Mouse (Mus musculus) olfactory bulb, adult 2 months (tissue): ENCODE measurements around the gene Gm281. TPM values are rescaled to one million over a fixed set of nuclear protein-coding genes. Genes with fewer than 3 reads are reported as not detected.
"Not testable (repeated sequence)": the region's sequence is repeated elsewhere in the genome, so short reads cannot be mapped to it uniquely, and the experiment has no call there.

Experiments used
- H3K27ac ChIP-seq: fragments of 200-500 bp; 2 replicates; pipeline ENCODE4 v1.5.1; 2012; ENCODE audit warnings: low read depth, low read length; ENCODE audit not compliant: insufficient read depth
- H3K4me1 ChIP-seq: fragments of 200-500 bp; 2 replicates; pipeline ENCODE4 v1.6.1; 2012; ENCODE audit warnings: low read length; ENCODE audit not compliant: control insufficient read depth, insufficient read depth
- H3K4me3 ChIP-seq: fragments of 200-500 bp; 2 replicates; pipeline ENCODE4 v1.5.1; 2012; ENCODE audit warnings: mild to moderate bottlenecking, low read depth, low read length, moderate library complexity; ENCODE audit not compliant: insufficient read depth
- CTCF ChIP-seq: fragments of 200-500 bp; IDR thresholded peaks from 2 replicates; pipeline ENCODE4 v1.5.1; 2012; ENCODE audit warnings: low read depth, mild to moderate bottlenecking, low read length, moderate library complexity; ENCODE audit not compliant: insufficient read depth
- POLR2A ChIP-seq: fragments of 200-500 bp; IDR thresholded peaks from 2 replicates; pipeline ENCODE4 v1.6.1; 2012; ENCODE audit warnings: mild to moderate bottlenecking, low read depth, low read length, moderate library complexity; ENCODE audit not compliant: insufficient read depth
- WGBS: fragments of 180-500 bp; shearing (Covaris S2); methylation state at CpG from one replicate; pipeline ENCODE4 v1.1.7; 2018; 5-methylcytosine and 5-hydroxymethylcytosine counted together
- polyA plus RNA-seq: library from polyadenylated mRNA; stranded (reverse); fragments of >200 nt; gene quantifications from 2 replicates; pipeline ENCODE4 v1.2.4, GENCODE M21; 2012; ENCODE audit warnings: low replicate concordance; ENCODE audit not compliant: missing spikeins, insufficient read depth, insufficient read length

Gene Gm281
- polyA plus RNA-seq: not detected in 2 replicates

DNA sequence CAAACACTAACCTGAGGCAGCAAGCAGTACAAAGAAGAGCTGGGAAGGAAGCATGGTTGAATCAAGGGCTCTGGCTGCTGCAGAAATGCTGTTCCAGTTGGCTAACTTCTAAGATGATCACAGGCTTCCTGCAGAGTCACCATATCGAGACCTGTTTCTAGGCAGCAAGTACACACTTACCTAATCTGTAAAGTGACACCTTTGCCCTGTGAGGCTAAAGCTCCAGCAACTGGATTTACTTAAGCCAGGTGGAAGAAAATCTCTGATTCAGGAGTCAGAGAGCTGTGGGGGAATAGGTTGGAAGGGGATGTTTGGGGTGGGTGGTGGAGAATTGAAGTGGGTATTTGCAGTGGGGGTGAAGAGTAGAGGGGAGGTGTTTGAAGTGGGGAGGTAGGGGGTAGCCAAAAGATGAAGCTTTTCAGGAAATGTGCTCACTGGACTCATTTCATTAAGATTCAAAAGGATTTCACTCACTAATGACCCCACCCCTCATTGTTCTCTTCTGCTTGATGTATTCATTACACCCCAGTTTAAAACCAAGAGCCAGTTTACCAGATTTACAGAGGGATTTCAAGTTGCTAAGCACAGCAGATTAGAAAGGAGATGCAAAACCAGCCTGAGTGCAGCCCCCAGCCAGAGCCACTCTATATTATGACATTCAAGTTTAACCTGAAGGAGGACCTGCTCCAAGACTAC lies at the start of gene Gm281:
Gm281 (minus strand) TSS at position 92 of the 696 bp plus-strand sequence.
- TF ChIP-seq CTCF (no peak), POLR2A (no peak)
- H3K27ac ChIP-seq: no peak within 1 kb of the TSS
- no peak within 1 kb of the TSS for H3K4me3 ChIP-seq
- no peaks in the 10 kb centered on the region for H3K4me1 ChIP-seq
- WGBS: 64% methylated on average over 1 of the region's 1 CpGs

DNA sequence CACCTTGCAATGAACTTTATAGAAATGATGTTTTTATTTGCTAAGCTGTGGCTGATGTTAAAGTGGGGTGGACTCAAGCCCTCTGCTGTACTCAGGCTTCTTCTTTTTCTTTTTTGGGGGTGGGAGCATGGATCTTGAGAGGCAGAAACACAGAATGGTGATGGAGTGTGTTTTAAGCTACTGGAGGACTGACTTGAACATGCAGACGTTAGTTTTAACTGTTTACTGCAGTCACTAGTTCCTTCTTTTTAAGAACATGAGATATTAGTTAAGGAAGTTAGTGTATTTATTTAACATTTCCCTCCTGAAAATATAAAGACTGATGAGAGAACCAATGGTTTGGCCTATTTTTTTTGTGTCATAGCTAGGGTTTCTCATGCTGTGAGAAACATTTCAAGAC lies 49.2 kb upstream of the Gm281 start:
- Histone ChIP-seq H3K4me1 (peaks cover 7% of the 10 kb centered on the region; the same call in 1 of the 2 replicates), H3K27ac (no peak overlapping the region), H3K4me3 (no peak overlapping the region)
- 76% methylated on average over 1 of the region's 1 CpGs for WGBS
- TF ChIP-seq CTCF (no peak), POLR2A (no peak)

DNA sequence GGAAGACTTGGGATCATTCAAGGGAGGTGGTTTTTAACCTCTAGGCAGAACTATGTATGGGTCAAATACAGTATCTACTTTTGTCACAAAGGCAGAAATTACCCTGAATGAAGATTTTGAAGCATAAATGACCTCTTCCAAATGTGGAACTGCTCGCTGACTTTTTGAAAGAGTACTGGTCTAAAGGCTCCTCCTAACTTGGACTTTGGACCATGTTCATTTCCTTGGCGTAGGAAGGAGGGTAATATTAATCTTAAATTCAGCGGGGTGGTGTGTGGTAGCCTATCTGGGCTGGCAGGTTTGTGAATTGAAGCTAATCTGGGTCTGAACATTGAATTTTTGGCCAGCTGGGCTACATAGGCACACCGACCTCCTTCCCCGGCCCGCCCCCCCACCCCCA lies 48.2 kb upstream of the Gm281 start:
- no peak overlapping the region for H3K27ac ChIP-seq
- 83% methylated on average over 6 of the region's 6 CpGs for WGBS
- peaks cover 7% of the 10 kb centered on the region; the same call in 1 of the 2 replicates for H3K4me1 ChIP-seq
- TF ChIP-seq CTCF (no peak), POLR2A (no peak)
- no peak overlapping the region for H3K4me3 ChIP-seq

DNA sequence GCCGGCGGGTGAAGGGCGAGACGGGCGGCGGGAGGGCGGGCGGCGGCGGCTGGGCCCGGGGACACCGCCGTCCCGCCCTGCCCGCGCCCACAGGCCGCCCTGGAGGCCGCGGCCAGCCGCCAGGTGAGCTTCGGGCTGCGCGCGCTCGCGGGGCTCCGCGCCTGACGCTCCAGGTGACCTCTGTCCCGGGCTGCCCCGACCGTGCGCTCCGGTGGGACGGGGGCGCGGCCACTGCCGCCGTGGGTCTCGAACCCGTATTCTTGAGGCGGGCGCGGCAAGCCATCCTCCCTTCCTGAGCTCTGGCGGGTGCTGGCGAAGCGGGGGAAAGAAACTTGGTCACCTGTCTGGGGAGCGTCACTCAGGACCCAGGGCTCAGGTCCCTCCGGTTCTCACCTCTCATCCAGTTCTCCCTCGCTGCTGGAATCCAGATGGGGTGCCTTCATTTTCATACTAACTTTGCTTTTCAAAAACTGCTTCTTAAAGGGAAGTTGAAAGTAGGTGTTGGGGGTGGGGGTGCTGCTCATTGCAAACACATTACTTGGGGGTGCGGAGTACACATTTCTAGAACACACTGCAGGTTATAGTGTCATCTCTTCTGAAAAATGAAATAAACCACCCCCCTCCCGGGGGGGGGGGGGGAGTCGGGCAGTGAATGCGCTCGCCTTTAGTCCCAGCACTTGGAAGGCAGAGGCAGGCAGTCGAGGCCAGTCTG lies 47.3 kb upstream of the Gm281 start, which contains the start of the genes Atxn7 and Thoc7:
Atxn7 (plus strand) TSS at position 40 of the 712 bp plus-strand sequence.
Thoc7 (minus strand) TSS at position 452 of the 712 bp plus-strand sequence.
- Histone ChIP-seq H3K4me3 (peak within 1 kb of the TSS; percentile 98), H3K27ac (peak within 1 kb of the TSS; percentile 68), H3K4me1 (peaks cover 7% of the 10 kb centered on the region; the same call in 1 of the 2 replicates)
- TF ChIP-seq CTCF (no peak), POLR2A (no peak; the same call in 1 of the 2 replicates)
- 4% methylated on average over 55 of the region's 56 CpGs for WGBS

- Histone ChIP-seq H3K27ac (peak overlapping the region; percentile 68), H3K4me3 (peak overlapping the region; percentile 98), H3K4me1 (peaks cover 7% of the 10 kb centered on the region; the same call in 1 of the 2 replicates)
- WGBS: under 1% methylated on average over 73 of the region's 75 CpGs
- TF ChIP-seq CTCF: no peak
- TF ChIP-seq POLR2A: peak; percentile 11; the same call in 1 of the 2 replicates
These were observed 46.4 kb upstream of the Gm281 start for GRCm38 (mm10) chr14:13960482-13961325.

- TF ChIP-seq POLR2A (no peak), CTCF (no peak)
- peak overlapping the region; percentile 98 for H3K4me3 ChIP-seq
- H3K27ac ChIP-seq: no peak overlapping the region
- WGBS: 2% methylated on average over 9 of the region's 9 CpGs
- H3K4me1 ChIP-seq: peaks cover 7% of the 10 kb centered on the region; the same call in 1 of the 2 replicates
These were observed 45.8 kb upstream of the Gm281 start for GRCm38 (mm10) chr14:13960079-13960478.

DNA sequence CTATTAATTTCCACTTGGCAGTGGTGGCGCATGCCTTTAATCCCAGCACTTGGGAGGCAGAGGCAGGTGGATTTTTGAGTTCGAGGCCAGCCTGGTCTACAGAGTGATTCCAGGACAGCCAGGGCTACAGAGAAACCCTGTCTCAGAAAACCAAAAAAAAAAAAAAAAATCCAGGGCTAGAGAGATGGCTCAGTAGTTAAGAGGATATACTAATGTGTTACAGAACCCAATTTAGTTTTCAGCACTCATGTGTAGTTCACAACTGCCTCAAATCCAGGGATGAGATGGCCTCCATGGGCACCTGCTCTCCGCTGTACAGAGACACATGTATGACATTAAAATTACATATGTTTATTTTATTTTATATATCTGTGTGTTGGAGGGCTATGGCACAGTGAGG lies 37.9 kb upstream of the Gm281 start:
- WGBS: 94% methylated on average over 3 of the region's 3 CpGs
- H3K4me3 ChIP-seq: not testable (repeated sequence)

GRCm38 (mm10) chr14:13950401-13950800 lies 36.1 kb upstream of the Gm281 start:
- Histone ChIP-seq H3K27ac (no peak overlapping the region), H3K4me3 (no peak overlapping the region), H3K4me1 (peaks cover 2% of the 10 kb centered on the region; the same call in 1 of the 2 replicates)
- TF ChIP-seq POLR2A: no peak
- TF ChIP-seq CTCF: no peak

More for the DNA sequence above, 37.9 kb upstream of the Gm281 start:
- H3K27ac ChIP-seq, H3K4me1 ChIP-seq: not testable (repeated sequence)

GRCm38 (mm10) chr14:13948345-13948744 lies 34.1 kb upstream of the Gm281 start:
- peaks cover 2% of the 10 kb centered on the region; the same call in 1 of the 2 replicates for H3K4me1 ChIP-seq
- WGBS: 61% methylated on average over 7 of the region's 7 CpGs
- no peak overlapping the region for H3K27ac ChIP-seq
- no peak for TF ChIP-seq CTCF
- no peak for TF ChIP-seq POLR2A
- no peak overlapping the region for H3K4me3 ChIP-seq
